Mouse (Mus musculus) MEL (cell line): ENCODE data around the gene Cbx3. TPM values are rescaled to one million over a fixed set of nuclear protein-coding genes. Genes with fewer than 3 reads are reported as not detected.

Source experiments
- DNase-seq: peaks from one replicate; pipeline ENCODE4 v3.0.0; 2011; ENCODE audit warnings: low read depth, low spot score
- H3K27ac ChIP-seq: 2 replicates; pipeline ENCODE4 v1.5.1; 2012; ENCODE audit warnings: low read depth, mild to moderate bottlenecking, control low read depth, low read length, moderate library complexity; ENCODE audit not compliant: control insufficient read depth
- H3K27me3 ChIP-seq, 2 experiments: fragments of 150-350 bp in 1 of 2; sonication (generic) in 1 of 2; 2 replicates each; pipeline ENCODE4 v1.6.1; 2012; ENCODE audit warnings: low read length in 2 of 2, mild to moderate bottlenecking in 2 of 2, improper control_type of control experiment in 1 of 2, moderate library complexity in 1 of 2; ENCODE audit not compliant: insufficient read depth in 2 of 2, control insufficient read depth in 1 of 2
- H3K36me3 ChIP-seq, 2 experiments: 2 replicates each; pipeline ENCODE4 v1.6.1; 2012 to 2014; ENCODE audit warnings: low read length in 2 of 2, improper control_type of control experiment in 1 of 2, inconsistent platforms in 1 of 2, mild to moderate bottlenecking in 1 of 2; ENCODE audit not compliant: insufficient read depth in 2 of 2, control insufficient read depth in 1 of 2
- H3K4me1 ChIP-seq, 2 experiments: fragments of 150-350 bp in 1 of 2; sonication (generic) in 1 of 2; 2 replicates each; pipeline ENCODE4 v1.6.1; 2012; ENCODE audit warnings: low read length in 2 of 2, improper control_type of control experiment in 1 of 2, mild to moderate bottlenecking in 1 of 2; ENCODE audit not compliant: insufficient read depth in 2 of 2, control insufficient read depth in 1 of 2
- H3K4me3 ChIP-seq, 2 experiments: fragments of 150-350 bp in 1 of 2; sonication (generic) in 1 of 2; 2 replicates each; pipeline ENCODE4 v1.5.1; 2012; ENCODE audit warnings: low read depth in 2 of 2, low read length in 2 of 2, mild to moderate bottlenecking in 2 of 2, moderate library complexity in 2 of 2, control low read depth in 1 of 2, improper control_type of control experiment in 1 of 2; ENCODE audit not compliant: control insufficient read depth in 1 of 2, insufficient read depth in 1 of 2
- H3K79me2 ChIP-seq: 2 replicates; pipeline ENCODE4 v1.6.1; 2012; ENCODE audit warnings: mild to moderate bottlenecking, low read length, moderate library complexity; ENCODE audit not compliant: control insufficient read depth, poor library complexity, insufficient read depth
- H3K9ac ChIP-seq: 2 replicates; pipeline ENCODE4 v1.6.1; 2012; ENCODE audit warnings: low read depth, mild to moderate bottlenecking, control low read depth, low read length, moderate library complexity; ENCODE audit not compliant: control insufficient read depth, poor library complexity, severe bottlenecking
- H3K9me3 ChIP-seq: fragments of 150-350 bp; sonication (generic); replicated peaks from 2 replicates; pipeline ENCODE4 v1.6.1; 2012; ENCODE audit warnings: mild to moderate bottlenecking, low read length, improper control_type of control experiment, moderate library complexity; ENCODE audit not compliant: insufficient read depth
- CTCF ChIP-seq, 3 experiments: IDR thresholded peaks in 2 of 3; conservative IDR thresholded peaks in 1 of 3; 2 replicates each; pipeline ENCODE4 v1.5.1; 2011 to 2012; ENCODE audit warnings: low read length in 3 of 3, low read depth in 2 of 3, mild to moderate bottlenecking in 2 of 3, improper control_type of control experiment in 1 of 3, inconsistent platforms in 1 of 3, mixed read lengths in 1 of 3, moderate library complexity in 1 of 3; ENCODE audit not compliant: control insufficient read depth in 1 of 3, insufficient read depth in 1 of 3, poor library complexity in 1 of 3, severe bottlenecking in 1 of 3
- ELF1 ChIP-seq: IDR thresholded peaks from 2 replicates; pipeline ENCODE4 v1.6.1; 2014; ENCODE audit warnings: low read depth, mild to moderate bottlenecking, inconsistent platforms, low read length, improper control_type of control experiment, moderate library complexity
- EP300 ChIP-seq, 2 experiments: IDR thresholded peaks; 2 replicates each; pipeline ENCODE4 v1.6.1; 2011; ENCODE audit warnings: improper control_type of control experiment in 2 of 2, low read length in 2 of 2, low read depth in 1 of 2, mild to moderate bottlenecking in 1 of 2
- GATA1 ChIP-seq: IDR thresholded peaks from 2 replicates; pipeline ENCODE4 v1.6.1; 2011; ENCODE audit warnings: low read depth, low read length, improper control_type of control experiment
- MAZ ChIP-seq: IDR thresholded peaks from 2 replicates; pipeline ENCODE4 v1.6.1; 2012; ENCODE audit warnings: low read depth, mild to moderate bottlenecking, inconsistent platforms, low read length, improper control_type of control experiment
- MYC ChIP-seq: IDR thresholded peaks from 2 replicates; pipeline ENCODE4 v1.6.1; 2011; ENCODE audit warnings: low read depth, mild to moderate bottlenecking, low read length, improper control_type of control experiment, moderate library complexity
- POLR2A ChIP-seq, 2 experiments: IDR thresholded peaks; 2 replicates each; pipeline ENCODE4 v1.6.1; 2011 to 2012; ENCODE audit warnings: low read length in 2 of 2, mild to moderate bottlenecking in 2 of 2, control low read depth in 1 of 2, improper control_type of control experiment in 1 of 2, low read depth in 1 of 2, moderate library complexity in 1 of 2; ENCODE audit not compliant: control insufficient read depth in 1 of 2, insufficient read depth in 1 of 2, poor library complexity in 1 of 2
- SIN3A ChIP-seq: IDR thresholded peaks from 2 replicates; pipeline ENCODE4 v1.6.1; 2012; ENCODE audit warnings: low read length, improper control_type of control experiment, inconsistent platforms
- SMC3 ChIP-seq: IDR thresholded peaks from 2 replicates; pipeline ENCODE4 v1.6.1; 2011; ENCODE audit warnings: low read depth, low read length, improper control_type of control experiment
- TAL1 ChIP-seq: IDR thresholded peaks from 2 replicates; pipeline ENCODE4 v1.6.1; 2012; ENCODE audit warnings: mild to moderate bottlenecking, inconsistent platforms, low read length, moderate library complexity, mixed read lengths
- UBTF ChIP-seq: IDR thresholded peaks from 2 replicates; pipeline ENCODE4 v1.6.1; 2012; ENCODE audit warnings: low read depth, mild to moderate bottlenecking, inconsistent platforms, low read length, improper control_type of control experiment, moderate library complexity, borderline replicate concordance; ENCODE audit not compliant: insufficient read depth
- ZMIZ1 ChIP-seq: IDR thresholded peaks from 2 replicates; pipeline ENCODE4 v1.6.1; 2012; ENCODE audit warnings: low read depth, mild to moderate bottlenecking, inconsistent platforms, low read length, improper control_type of control experiment, moderate library complexity
- ZNF384 ChIP-seq: IDR thresholded peaks from 2 replicates; pipeline ENCODE4 v1.6.1; 2012; ENCODE audit warnings: low read depth, mild to moderate bottlenecking, inconsistent platforms, low read length, improper control_type of control experiment
- polyA plus RNA-seq, 2 experiments: library from polyadenylated mRNA; stranded (reverse) in 1 of 2; unstranded in 1 of 2; fragments of >175 nt in 1 of 2; fragments of >200 nt in 1 of 2; gene quantifications; 2 replicates each; pipeline versions ENCODE4 v1.2.1 to v1.2.4; 2012; ENCODE audit warnings: low replicate concordance in 2 of 2, low read depth in 1 of 2; ENCODE audit not compliant: insufficient read length in 2 of 2, insufficient read depth in 1 of 2, missing spikeins in 1 of 2
- total RNA-seq: library from RNA; depleted of rRNA; stranded (reverse); fragments of 300-350 nt; gene quantifications from 2 replicates; pipeline ENCODE4 v1.2.3, GENCODE M21; 2012

Cbx3 gene
- total and polyA plus RNA-seq, 3 experiments = 177 to 250 TPM; not detected in 1

DNA sequence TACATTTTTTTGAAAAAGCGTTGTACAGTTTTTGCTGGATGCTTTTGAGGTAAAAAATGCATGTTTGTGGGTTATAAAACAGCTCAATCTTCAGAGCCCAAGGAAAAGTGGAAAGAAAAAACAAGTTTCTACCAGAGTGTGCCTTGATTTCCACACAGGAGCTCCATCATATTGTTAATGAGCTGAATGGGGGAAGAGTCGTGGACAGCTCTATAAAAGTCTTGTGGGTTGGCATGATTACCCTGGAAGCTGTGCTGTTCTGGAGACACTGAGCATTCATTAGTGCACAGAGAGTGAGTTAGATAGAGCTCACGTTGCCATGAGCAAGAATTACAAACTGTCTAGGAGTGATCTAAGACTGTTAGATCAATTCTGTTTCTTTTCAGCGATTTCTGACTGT lies 2.1 kb downstream of the Cbx3 start:
- peak overlapping the region; percentile 58 to 61 for H3K4me3 ChIP-seq
- peaks cover 69% of the 10 kb centered on the region for H3K79me2 ChIP-seq
- H3K4me1 ChIP-seq = peaks cover 0 to 16% of the 10 kb centered on the region in 2 experiments; a peak in 2 of 4 replicates
- TF ChIP-seq UBTF = no peak
- no peak for TF ChIP-seq TAL1
- H3K9me3 ChIP-seq = no peaks in the 10 kb centered on the region
- H3K27ac ChIP-seq = no peak overlapping the region
- no peak for DNase-seq
- H3K9ac ChIP-seq = peak overlapping the region; percentile 96
- H3K27me3 ChIP-seq = no peaks in the 10 kb centered on the region
- H3K36me3 ChIP-seq = peaks cover 20 to 46% of the 10 kb centered on the region in 2 experiments

DNA sequence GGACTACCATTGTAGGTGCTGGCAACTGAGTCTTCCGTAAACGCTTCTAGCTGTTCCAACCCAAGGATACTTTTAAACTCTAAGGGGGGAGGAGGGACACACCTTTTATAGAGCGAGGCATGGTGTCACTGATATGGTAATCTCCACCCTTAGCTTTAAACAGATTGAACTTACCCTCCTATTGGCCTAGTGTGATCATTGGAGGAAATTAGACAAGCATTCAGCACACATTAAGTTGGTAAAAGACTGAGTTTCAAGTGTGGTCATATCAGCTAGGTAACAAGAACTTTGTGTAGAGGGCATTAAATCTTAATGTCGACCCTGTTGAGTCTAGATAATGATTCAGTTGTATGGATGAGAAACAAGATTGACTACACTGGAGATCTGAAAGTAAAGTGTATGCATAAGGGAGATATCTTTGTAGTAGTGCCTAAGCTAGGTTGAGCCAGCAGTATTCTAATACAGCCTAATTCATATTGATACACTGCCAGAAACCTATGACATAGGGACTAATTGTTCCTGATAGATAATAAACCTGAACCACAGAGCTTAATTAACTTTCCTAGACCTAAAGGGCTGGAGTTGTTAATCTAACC lies 9.1 kb downstream of the Cbx3 start:
- H3K27ac ChIP-seq = peak overlapping the region; percentile 14; the same call in 1 of the 2 replicates
- no peaks in the 10 kb centered on the region for H3K27me3 ChIP-seq
- no peak overlapping the region for H3K9ac ChIP-seq
- TF ChIP-seq GATA1 (peak; percentile 37), UBTF (no peak), TAL1 (peak; percentile 44), CTCF (IDR thresholded peaks at IDR 0.05 in 2 of 3, conservative IDR thresholded peaks at IDR 0.05 in 1 of 3; ENCODE audit: control insufficient read depth in 1 of 3, insufficient read depth in 1 of 3, low read depth in 2 of 3, low read length in 3 of 3, poor library complexity in 1 of 3, severe bottlenecking in 1 of 3) (no peak)
- H3K9me3 ChIP-seq = no peaks in the 10 kb centered on the region
- H3K4me3 ChIP-seq = no peak overlapping the region
- H3K79me2 ChIP-seq = peaks cover 20% of the 10 kb centered on the region
- H3K4me1 ChIP-seq = peaks cover 6 to 9% of the 10 kb centered on the region in 2 experiments
- H3K36me3 ChIP-seq = peaks cover 48 to 50% of the 10 kb centered on the region in 2 experiments
- DNase-seq = peak; percentile 61

DNA sequence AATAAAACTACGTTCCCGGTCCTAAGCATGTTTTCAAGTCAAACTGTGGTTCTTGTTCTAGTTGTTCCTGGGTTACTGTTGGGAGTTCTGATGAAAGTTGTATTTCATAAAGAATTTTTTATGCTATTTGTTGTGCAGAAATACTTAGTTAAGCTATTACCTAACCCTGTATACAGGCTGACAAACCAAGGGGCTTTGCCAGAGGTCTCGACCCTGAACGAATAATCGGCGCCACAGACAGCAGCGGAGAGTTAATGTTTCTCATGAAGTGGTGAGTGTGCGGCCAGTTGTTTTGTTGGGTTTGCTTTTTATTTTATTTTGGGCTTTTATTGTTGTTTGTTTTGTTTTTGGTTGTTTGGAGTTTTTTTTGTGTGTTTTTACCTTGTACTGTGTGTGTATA lies 11.4 kb downstream of the Cbx3 start:
- no peaks in the 10 kb centered on the region for H3K9me3 ChIP-seq
- no peak overlapping the region for H3K9ac ChIP-seq
- peaks cover 39 to 51% of the 10 kb centered on the region in 2 experiments for H3K36me3 ChIP-seq
- peaks cover 7% of the 10 kb centered on the region for H3K79me2 ChIP-seq
- H3K27ac ChIP-seq = no peak overlapping the region
- no peaks in the 10 kb centered on the region for H3K27me3 ChIP-seq
- no peak overlapping the region for H3K4me3 ChIP-seq
- TF ChIP-seq ZMIZ1 (no peak), ELF1 (no peak), MAZ (no peak), EP300 (IDR thresholded peaks at IDR 0.05; ENCODE audit: low read depth in 1 of 2, low read length in 2 of 2) (no peak), SIN3A (no peak), ZNF384 (no peak), SMC3 (no peak), POLR2A (IDR thresholded peaks at IDR 0.05; ENCODE audit: control insufficient read depth in 1 of 2, insufficient read depth in 1 of 2, low read depth in 1 of 2, low read length in 2 of 2, poor library complexity in 1 of 2) (no peak), MYC (no peak)
- peaks cover 12 to 19% of the 10 kb centered on the region in 2 experiments for H3K4me1 ChIP-seq
- DNase-seq = no peak
